ENCODE assay signal across 9 mouse cellular contexts in genomic region chr7:143763794-143764193, GRCm38 (mm10). TPM values are rescaled to one million over a fixed set of nuclear protein-coding genes. Genes with fewer than 3 reads are reported as not detected.
DNase-seq lines count a peak whose midpoint lies in the region; ATAC-seq lines count a peak whose summit lies in the region.
"Had no signal": no experiment of that assay in that cellular context is flagged by ENCODE, and none has a peak within 500 bp of the region (broad histone marks: within the 10 kb centered on the region; RNA-seq: fewer than 3 reads in every experiment).

No protein-coding gene starts in this region.

- no peaks in the 10 kb centered on the region for H3K36me3 ChIP-seq in neural tube, embryonic 15.5 days
- no peaks in the 10 kb centered on the region for H3K36me3 ChIP-seq in hindbrain, embryonic 15.5 days

- no peak overlapping the region for H3K4me3 ChIP-seq in neural tube, embryonic 15.5 days (replicated peaks)
- no peak overlapping the region for H3K4me3 ChIP-seq in hindbrain, embryonic 15.5 days

- H3K27ac ChIP-seq in neural tube, embryonic 15.5 days (replicated peaks), result no peak overlapping the region
- no peak overlapping the region for H3K27ac ChIP-seq in hindbrain, embryonic 15.5 days (replicated peaks)

- H3K9me3 ChIP-seq in neural tube, embryonic 15.5 days (replicated peaks), result no peaks in the 10 kb centered on the region
- H3K9me3 ChIP-seq in hindbrain, embryonic 15.5 days, result no peaks in the 10 kb centered on the region

- ATAC-seq in neural tube, embryonic 15.5 days (ENCODE audit: low FRiP score), result no peak
- peak; percentile 66; the same call in 1 of the 2 replicates for ATAC-seq in hindbrain, embryonic 15.5 days (ENCODE audit: low FRiP score, low read depth)

- H3K4me2 ChIP-seq in neural tube, embryonic 15.5 days, result no peak overlapping the region
- H3K4me2 ChIP-seq in hindbrain, embryonic 15.5 days, result no peak overlapping the region

- peak; percentile 59 to 66 for DNase-seq in cerebellum, postnatal 10 days
- no peak for DNase-seq in cerebellum, postnatal 4 days (ENCODE audit: low spot score in 2 of 2)
- peak; percentile 26 for DNase-seq in neural tube, embryonic 10.5 days (ENCODE audit: extremely low spot score, low spot score)
- peak; percentile 63 for DNase-seq in retina, postnatal 1 day
- no peak for DNase-seq in right cerebral cortex, postnatal 25 days
- DNase-seq in urinary bladder, postnatal 14 days (ENCODE audit: low spot score), result no peak

- 17% methylated on average over 3 of the region's 3 CpGs for WGBS in neural tube, embryonic 15.5 days
- 26% methylated on average over 3 of the region's 3 CpGs for WGBS in hindbrain, embryonic 15.5 days

- no peaks in the 10 kb centered on the region for H3K4me1 ChIP-seq in neural tube, embryonic 15.5 days
- no peaks in the 10 kb centered on the region for H3K4me1 ChIP-seq in hindbrain, embryonic 15.5 days (replicated peaks)

- H3K9ac ChIP-seq in neural tube, embryonic 15.5 days (replicated peaks), result no peak overlapping the region
- H3K9ac ChIP-seq in hindbrain, embryonic 15.5 days, result no peak overlapping the region

- peaks cover 17% of the 10 kb centered on the region for H3K27me3 ChIP-seq in neural tube, embryonic 15.5 days (replicated peaks)
- H3K27me3 ChIP-seq in hindbrain, embryonic 15.5 days, result peaks cover 9% of the 10 kb centered on the region; the same call in 1 of the 2 replicates

RNA-seq across cellular contexts. Expression of gene Mrgprg, which starts 3.0 kb away (rescaled TPM):
- polyA plus RNA-seq in neural tube, embryonic 15.5 days (2015; fragmentation: Nextera tagmentation; extraction: Ambion mirVana), result not detected in 2 replicates
- polyA plus RNA-seq in hindbrain, embryonic 15.5 days (2015; fragmentation: Nextera tagmentation; extraction: Ambion mirVana), result not detected in 2 replicates
- polyA plus RNA-seq: liver, embryonic 16.5 days had no signal

RNA-seq across cellular contexts. Expression of gene Osbpl5, which starts 7.0 kb away (rescaled TPM):
- 37.2 and 37.5 TPM in 2 replicates for polyA plus RNA-seq in neural tube, embryonic 15.5 days (2015; fragmentation: Nextera tagmentation; extraction: Ambion mirVana)
- 37.8 and 39.9 TPM in 2 replicates for polyA plus RNA-seq in hindbrain, embryonic 15.5 days (2015; fragmentation: Nextera tagmentation; extraction: Ambion mirVana)

RNA-seq across cellular contexts. Expression of gene Mrgpre, which starts 20.5 kb away (rescaled TPM):
- polyA plus RNA-seq in neural tube, embryonic 15.5 days (2015; fragmentation: Nextera tagmentation; extraction: Ambion mirVana), result 7.9 and 9.6 TPM in 2 replicates
- 7.0 and 11.2 TPM in 2 replicates for polyA plus RNA-seq in hindbrain, embryonic 15.5 days (2015; fragmentation: Nextera tagmentation; extraction: Ambion mirVana)

RNA-seq across cellular contexts. Expression of gene Nadsyn1, which starts 58.9 kb away (rescaled TPM):
- polyA plus RNA-seq in neural tube, embryonic 15.5 days (2015; fragmentation: Nextera tagmentation; extraction: Ambion mirVana), result 5.5 and 7.7 TPM in 2 replicates
- polyA plus RNA-seq in hindbrain, embryonic 15.5 days (2015; fragmentation: Nextera tagmentation; extraction: Ambion mirVana), result 7.2 and 7.7 TPM in 2 replicates

RNA-seq across cellular contexts. Expression of gene Dhcr7, which starts 59.2 kb away (rescaled TPM):
- polyA plus RNA-seq in neural tube, embryonic 15.5 days (2015; fragmentation: Nextera tagmentation; extraction: Ambion mirVana), result 49.8 and 53.8 TPM in 2 replicates
- 78.4 and 80.3 TPM in 2 replicates for polyA plus RNA-seq in hindbrain, embryonic 15.5 days (2015; fragmentation: Nextera tagmentation; extraction: Ambion mirVana)

Comparison
In these comparisons a context has a peak if more than half of its experiments do, and no peak if none do; other contexts are left out.
1. DNase-seq: peak in cerebellum, postnatal 10 days (2 of 2), neural tube, embryonic 10.5 days (single experiment) and retina, postnatal 1 day (single experiment); none in cerebellum, postnatal 4 days (0 of 2), right cerebral cortex, postnatal 25 days (single experiment) and urinary bladder, postnatal 14 days (single experiment).